Mouse (Mus musculus) limb, embryonic 14.5 days (tissue): ENCODE results near the gene Naa25. TPM values are rescaled to one million over a fixed set of nuclear protein-coding genes. Genes with fewer than 3 reads are reported as not detected.

Experiments
- ATAC-seq: fragments of 200-750 bp; cut with Nextera tagmentation; 2 replicates; pipeline ENCODE4 v1.8.0; 2017; ENCODE audit warnings: low read depth, moderate number of reproducible peaks, moderate TSS enrichment; ENCODE audit not compliant: low FRiP score
- DNase-seq: peaks from one replicate; pipeline ENCODE4 v3.0.0-alpha.2; 2015; ENCODE audit warnings: low spot score
- H3K27ac ChIP-seq: fragments of 300-500 bp; sonication (generic); replicated peaks from 2 replicates; pipeline ENCODE4 v1.5.1; 2014; ENCODE audit warnings: low read depth, mild to moderate bottlenecking, low read length, moderate library complexity, mixed read lengths
- H3K27me3 ChIP-seq: fragments of 300-500 bp; sonication (generic); 2 replicates; pipeline ENCODE4 v1.6.1; 2014; ENCODE audit warnings: low read length, mixed read lengths; ENCODE audit not compliant: control insufficient read depth, insufficient read depth
- H3K36me3 ChIP-seq: fragments of 300-500 bp; sonication (generic); 2 replicates; pipeline ENCODE4 v1.6.1; 2014; ENCODE audit warnings: mild to moderate bottlenecking, low read length, moderate library complexity, mixed read lengths; ENCODE audit not compliant: control insufficient read depth, insufficient read depth
- H3K4me1 ChIP-seq: fragments of 300-500 bp; sonication (generic); 2 replicates; pipeline ENCODE4 v1.6.1; 2014; ENCODE audit warnings: antibody characterized with exemption, low read length, mixed read lengths; ENCODE audit not compliant: control insufficient read depth, insufficient read depth
- H3K4me2 ChIP-seq: fragments of 300-500 bp; sonication (generic); replicated peaks from 2 replicates; pipeline ENCODE4 v1.6.1; 2014; ENCODE audit warnings: low read depth, mild to moderate bottlenecking, low read length, moderate library complexity; ENCODE audit not compliant: severe bottlenecking
- H3K4me3 ChIP-seq: fragments of 300-500 bp; sonication (generic); replicated peaks from 2 replicates; pipeline ENCODE4 v1.5.1; 2014; ENCODE audit warnings: low read length
- H3K9ac ChIP-seq: fragments of 300-500 bp; sonication (generic); 2 replicates; pipeline ENCODE4 v1.6.1; 2014; ENCODE audit warnings: mild to moderate bottlenecking, low read depth, low read length, moderate library complexity; ENCODE audit not compliant: severe bottlenecking
- H3K9me3 ChIP-seq: fragments of 300-500 bp; sonication (generic); 2 replicates; pipeline ENCODE4 v1.6.1; 2016; ENCODE audit warnings: low read length; ENCODE audit not compliant: control insufficient read depth
- POLR2A ChIP-seq: fragments of 200-500 bp; IDR thresholded peaks from 2 replicates; pipeline ENCODE4 v1.8.0; 2012; ENCODE audit warnings: inconsistent platforms, mild to moderate bottlenecking, moderate library complexity, borderline replicate concordance; ENCODE audit not compliant: insufficient read depth, insufficient read length; ENCODE audit errors: extremely low read depth
- WGBS: fragments of 180-500 bp; shearing (Covaris S2); extraction: QIAGEN DNeasy Blood & Tissue Kit; methylation state at CpG from one replicate; pipeline ENCODE4 v1.1.7; 2014; 5-methylcytosine and 5-hydroxymethylcytosine counted together
- polyA plus RNA-seq, 2 experiments: library from polyadenylated mRNA; depleted of rRNA in 1 of 2; stranded (reverse) in 1 of 2; unstranded in 1 of 2; fragments of >200 nt; fragmentation: Nextera tagmentation in 1 of 2; extraction: Ambion mirVana in 1 of 2; gene quantifications; 2 replicates each; pipeline versions ENCODE4 v1.2.1 to v1.2.3; 2012 to 2014

Gene Naa25
- polyA plus RNA-seq, 2 experiments, result 20.9 to 41.2 TPM

GRCm38 (mm10) chr5:121474610-121475009 lies 76.9 kb downstream of the Naa25 start:
- no peak overlapping the region for H3K27ac ChIP-seq
- no peak overlapping the region for H3K4me3 ChIP-seq
- no peak overlapping the region for H3K4me2 ChIP-seq
- no peak overlapping the region for H3K9ac ChIP-seq
- no peaks in the 10 kb centered on the region for H3K4me1 ChIP-seq
- no peaks in the 10 kb centered on the region for H3K36me3 ChIP-seq
- 80% methylated on average over 7 of the region's 7 CpGs for WGBS
- no peak for TF ChIP-seq POLR2A
- ATAC-seq (no peak), DNase-seq (no peak)
- H3K9me3 ChIP-seq, result no peaks in the 10 kb centered on the region
- H3K27me3 ChIP-seq, result no peaks in the 10 kb centered on the region

DNA sequence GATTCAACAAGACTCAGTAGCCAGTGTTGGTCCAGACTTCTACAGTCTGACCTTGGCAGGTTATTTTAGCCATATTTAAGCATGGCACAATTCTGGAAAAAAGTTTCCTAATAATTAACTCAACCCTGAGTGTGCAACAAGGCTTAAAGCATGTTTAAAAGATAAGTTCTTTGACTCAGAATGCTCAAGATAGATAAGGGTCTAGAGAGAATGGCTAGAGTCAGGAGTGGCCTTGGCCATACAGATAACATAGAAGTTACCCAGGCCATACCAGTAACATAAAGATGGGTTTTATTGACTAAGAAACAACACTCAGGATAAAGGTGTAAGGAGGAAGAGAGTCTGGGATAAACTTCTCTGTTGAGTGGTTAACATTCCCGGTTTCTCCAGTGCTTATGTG lies 78.3 kb downstream of the Naa25 start:
- H3K4me1 ChIP-seq, result no peaks in the 10 kb centered on the region
- no peaks in the 10 kb centered on the region for H3K27me3 ChIP-seq
- no peak overlapping the region for H3K4me3 ChIP-seq
- H3K9me3 ChIP-seq, result no peaks in the 10 kb centered on the region
- no peak overlapping the region for H3K4me2 ChIP-seq
- 86% methylated on average over 1 of the region's 1 CpGs for WGBS
- H3K27ac ChIP-seq, result no peak overlapping the region
- TF ChIP-seq POLR2A, result no peak
- H3K9ac ChIP-seq, result no peak overlapping the region
- no peaks in the 10 kb centered on the region for H3K36me3 ChIP-seq
- ATAC-seq (no peak), DNase-seq (no peak)

DNA sequence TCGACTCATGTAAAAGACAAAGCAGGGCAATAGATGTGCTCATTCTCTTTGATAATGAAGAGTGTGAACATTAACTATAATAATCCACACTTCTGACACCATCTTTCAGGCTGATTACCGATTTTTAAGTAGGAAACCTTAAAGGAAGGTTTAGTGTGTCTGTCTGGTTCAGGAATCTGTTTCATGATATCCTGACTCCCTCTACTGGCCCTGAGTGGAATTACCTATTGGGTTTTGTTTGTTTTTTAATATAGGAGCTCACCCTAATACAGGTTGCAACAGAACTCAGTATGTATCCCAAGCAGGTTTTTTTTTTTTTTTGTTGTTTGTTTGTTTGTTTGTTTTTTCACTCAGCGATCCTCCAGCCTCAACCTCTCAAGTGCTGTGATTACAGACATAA lies 79.9 kb downstream of the Naa25 start:
- no peak overlapping the region for H3K27ac ChIP-seq
- no peak for TF ChIP-seq POLR2A
- peak; percentile 86 for DNase-seq
- H3K4me2 ChIP-seq, result no peak overlapping the region
- no peaks in the 10 kb centered on the region for H3K27me3 ChIP-seq
- no peaks in the 10 kb centered on the region for H3K36me3 ChIP-seq
- H3K4me1 ChIP-seq, result no peaks in the 10 kb centered on the region
- ATAC-seq, result no peak
- H3K9ac ChIP-seq, result no peak overlapping the region
- H3K4me3 ChIP-seq, result no peak overlapping the region
- no peaks in the 10 kb centered on the region for H3K9me3 ChIP-seq
- 33% methylated on average over 3 of the region's 3 CpGs for WGBS

DNA sequence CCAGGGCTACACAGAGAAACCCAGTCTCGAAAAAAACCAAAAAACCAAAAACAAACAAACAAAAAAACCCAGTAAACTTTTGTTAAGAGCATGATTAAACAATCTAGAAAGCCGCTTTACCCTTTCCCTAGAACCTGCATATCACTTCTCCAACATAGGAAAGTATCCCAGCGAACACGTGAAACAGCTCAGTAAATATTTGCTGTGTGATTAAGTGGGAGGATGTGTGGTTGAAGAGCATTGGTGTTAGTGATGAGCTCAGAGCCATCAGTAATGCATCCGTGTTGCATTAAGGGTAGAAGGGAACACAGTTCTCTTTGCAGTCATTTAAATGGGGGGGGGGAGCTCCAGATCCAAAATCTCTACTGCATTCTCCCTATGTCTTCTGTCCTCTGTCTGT lies 87.1 kb downstream of the Naa25 start:
- WGBS, result 80% methylated on average over 5 of the region's 5 CpGs
- no peaks in the 10 kb centered on the region for H3K9me3 ChIP-seq
- ATAC-seq (no peak), DNase-seq (no peak)
- H3K4me3 ChIP-seq, result no peak overlapping the region
- no peaks in the 10 kb centered on the region for H3K27me3 ChIP-seq
- no peaks in the 10 kb centered on the region for H3K36me3 ChIP-seq
- no peak for TF ChIP-seq POLR2A
- H3K4me1 ChIP-seq, result no peaks in the 10 kb centered on the region
- H3K4me2 ChIP-seq, result no peak overlapping the region
- H3K27ac ChIP-seq, result no peak overlapping the region
- no peak overlapping the region for H3K9ac ChIP-seq

DNA sequence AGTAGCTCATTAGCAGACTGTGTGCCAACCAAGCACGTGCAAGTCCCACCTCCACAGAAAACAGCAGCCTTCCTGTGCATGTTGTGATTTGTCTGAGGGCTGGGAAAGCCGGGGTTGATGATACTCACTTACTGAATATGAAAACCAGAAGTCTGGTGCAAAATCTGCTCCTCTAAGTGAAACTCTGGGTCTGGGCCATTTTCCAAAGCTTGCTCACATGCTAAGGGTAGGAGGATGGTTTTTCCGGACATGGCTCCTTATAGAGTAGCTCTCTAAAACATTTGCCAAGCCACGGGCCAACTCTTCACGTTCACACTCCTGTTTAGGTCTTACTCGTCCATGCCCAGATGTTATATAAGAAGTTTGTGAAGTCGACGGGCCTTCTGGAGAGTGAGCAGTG lies 95.6 kb downstream of the Naa25 start:
- Histone ChIP-seq H3K4me3 (no peak overlapping the region), H3K4me1 (no peaks in the 10 kb centered on the region), H3K27me3 (no peaks in the 10 kb centered on the region), H3K36me3 (no peaks in the 10 kb centered on the region), H3K9ac (no peak overlapping the region), H3K9me3 (no peaks in the 10 kb centered on the region), H3K27ac (no peak overlapping the region), H3K4me2 (no peak overlapping the region)
- DNase-seq, result peak; percentile 18
- WGBS, result 64% methylated on average over 8 of the region's 8 CpGs
- no peak for ATAC-seq
- TF ChIP-seq POLR2A, result no peak

Other genes with a start within 250 kb of the Naa25 start
- 44.1 and 44.6 TPM in 2 replicates for gene Ptpn11, start 206.5 kb upstream of the Naa25 start, polyA plus RNA-seq (2012; rRNA removed)
- gene Ptpn11, start 206.5 kb upstream of the Naa25 start, polyA plus RNA-seq (2014; fragmentation: Nextera tagmentation; extraction: Ambion mirVana), result 27.1 and 29.6 TPM in 2 replicates
- gene Rpl6, start 193.5 kb upstream of the Naa25 start, polyA plus RNA-seq (2012; rRNA removed), result 786 and 1,086 TPM in 2 replicates
- 696 and 712 TPM in 2 replicates for gene Rpl6, start 193.5 kb upstream of the Naa25 start, polyA plus RNA-seq (2014; fragmentation: Nextera tagmentation; extraction: Ambion mirVana)
- gene Hectd4, start 177.7 kb upstream of the Naa25 start, polyA plus RNA-seq (2012; rRNA removed), result 15.2 and 21.5 TPM in 2 replicates
- gene Hectd4, start 177.7 kb upstream of the Naa25 start, polyA plus RNA-seq (2014; fragmentation: Nextera tagmentation; extraction: Ambion mirVana), result 7.0 and 8.9 TPM in 2 replicates
- 102 and 109 TPM in 2 replicates for gene Trafd1, start 12.3 kb upstream of the Naa25 start, polyA plus RNA-seq (2012; rRNA removed)
- gene Trafd1, start 12.3 kb upstream of the Naa25 start, polyA plus RNA-seq (2014; fragmentation: Nextera tagmentation; extraction: Ambion mirVana), result 70.2 and 74.7 TPM in 2 replicates
- gene Tmem116, start 54.0 kb downstream of the Naa25 start, polyA plus RNA-seq (2012; rRNA removed), result 2.4 and 3.4 TPM in 2 replicates
- 1.5 and 2.9 TPM in 2 replicates for gene Tmem116, start 54.0 kb downstream of the Naa25 start, polyA plus RNA-seq (2014; fragmentation: Nextera tagmentation; extraction: Ambion mirVana)
- 113 and 161 TPM in 2 replicates for gene Erp29, start 54.6 kb downstream of the Naa25 start, polyA plus RNA-seq (2012; rRNA removed)
- gene Erp29, start 54.6 kb downstream of the Naa25 start, polyA plus RNA-seq (2014; fragmentation: Nextera tagmentation; extraction: Ambion mirVana), result 159 and 162 TPM in 2 replicates
- gene Adam1b, start 105.5 kb downstream of the Naa25 start, polyA plus RNA-seq (2012; rRNA removed), result not detected in 2 replicates
- gene Adam1b, start 105.5 kb downstream of the Naa25 start, polyA plus RNA-seq (2014; fragmentation: Nextera tagmentation; extraction: Ambion mirVana), result 0.18 TPM in 1 of 2 replicates, not detected in the other
- 14.7 and 15.3 TPM in 2 replicates for gene Adam1a, start 147.5 kb downstream of the Naa25 start, polyA plus RNA-seq (2012; rRNA removed)
- gene Adam1a, start 147.5 kb downstream of the Naa25 start, polyA plus RNA-seq (2014; fragmentation: Nextera tagmentation; extraction: Ambion mirVana), result 1.3 and 1.9 TPM in 2 replicates
- 0.28 and 0.31 TPM in 2 replicates for gene Gm42878, start 147.5 kb downstream of the Naa25 start, polyA plus RNA-seq (2012; rRNA removed)
- gene Gm42878, start 147.5 kb downstream of the Naa25 start, polyA plus RNA-seq (2014; fragmentation: Nextera tagmentation; extraction: Ambion mirVana), result 0.69 TPM in 1 of 2 replicates, not detected in the other
- gene Mapkapk5, start 148.0 kb downstream of the Naa25 start, polyA plus RNA-seq (2012; rRNA removed), result 89.2 and 110 TPM in 2 replicates
- gene Mapkapk5, start 148.0 kb downstream of the Naa25 start, polyA plus RNA-seq (2014; fragmentation: Nextera tagmentation; extraction: Ambion mirVana), result 60.4 and 61.6 TPM in 2 replicates
- 328 and 418 TPM in 2 replicates for gene Aldh2, start 195.9 kb downstream of the Naa25 start, polyA plus RNA-seq (2012; rRNA removed)
- 108 and 134 TPM in 2 replicates for gene Aldh2, start 195.9 kb downstream of the Naa25 start, polyA plus RNA-seq (2014; fragmentation: Nextera tagmentation; extraction: Ambion mirVana)
- gene Acad12, start 221.0 kb downstream of the Naa25 start, polyA plus RNA-seq (2012; rRNA removed), result 2.0 and 3.2 TPM in 2 replicates
- 1.6 and 2.1 TPM in 2 replicates for gene Acad12, start 221.0 kb downstream of the Naa25 start, polyA plus RNA-seq (2014; fragmentation: Nextera tagmentation; extraction: Ambion mirVana)